Mouse (Mus musculus) bone marrow, adult 2 months (tissue): ENCODE data around the gene Cox6b2.

Experiments
- CTCF ChIP-seq: fragments of 200-500 bp; IDR thresholded peaks from 2 replicates; pipeline ENCODE4 v1.5.1; 2011; ENCODE audit warnings: low read length, control low read depth; ENCODE audit not compliant: control insufficient read depth, insufficient read depth
- POLR2A ChIP-seq: fragments of 200-500 bp; IDR thresholded peaks from 2 replicates; pipeline ENCODE4 v1.6.1; 2011; ENCODE audit warnings: low read depth, mild to moderate bottlenecking, control low read depth, low read length, borderline replicate concordance; ENCODE audit not compliant: control insufficient read depth

- TF ChIP-seq CTCF (no peak; the same call in 1 of the 2 replicates), POLR2A (peak; percentile 97)
These were observed 13.2 kb downstream of the Cox6b2 start, which contains the start of gene Kmt5c for GRCm38 (mm10) chr7:4739544-4740275.
